Mouse (Mus musculus) thymus, adult 2 months (tissue): ENCODE data around the gene Pdia3. TPM values are rescaled to one million over a fixed set of nuclear protein-coding genes. Genes with fewer than 3 reads are reported as not detected.

ENCODE experiments used
- DNase-seq: peaks from one replicate; pipeline ENCODE4 v3.0.0; 2021
- H3K27ac ChIP-seq: fragments of 200-500 bp; 2 replicates; pipeline ENCODE4 v1.5.1; 2012; ENCODE audit warnings: low read length, control low read depth; ENCODE audit not compliant: control insufficient read depth, insufficient read depth
- H3K27me3 ChIP-seq: fragments of 200-500 bp; 2 replicates; pipeline ENCODE4 v1.6.1; 2012; ENCODE audit warnings: mild to moderate bottlenecking, low read length, moderate library complexity, mixed read lengths; ENCODE audit not compliant: control insufficient read depth, insufficient read depth
- H3K36me3 ChIP-seq: fragments of 200-500 bp; 2 replicates; pipeline ENCODE4 v1.6.1; 2012; ENCODE audit warnings: mild to moderate bottlenecking, low read length, moderate library complexity; ENCODE audit not compliant: control insufficient read depth, insufficient read depth
- H3K4me1 ChIP-seq: fragments of 200-500 bp; replicated peaks from 2 replicates; pipeline ENCODE4 v1.6.1; 2012; ENCODE audit warnings: low read length; ENCODE audit not compliant: control insufficient read depth, insufficient read depth
- H3K4me3 ChIP-seq: fragments of 200-500 bp; 2 replicates; pipeline ENCODE4 v1.5.1; 2012; ENCODE audit warnings: mild to moderate bottlenecking, low read length, control low read depth, moderate library complexity; ENCODE audit not compliant: control insufficient read depth, insufficient read depth
- CTCF ChIP-seq: fragments of 200-500 bp; IDR thresholded peaks from 2 replicates; pipeline ENCODE4 v1.5.1; 2012; ENCODE audit warnings: mild to moderate bottlenecking, control low read depth, low read length, moderate library complexity, borderline replicate concordance; ENCODE audit not compliant: control insufficient read depth, poor library complexity, insufficient read depth; ENCODE audit errors: extremely low read depth
- POLR2A ChIP-seq: fragments of 200-500 bp; IDR thresholded peaks from 2 replicates; pipeline ENCODE4 v1.6.1; 2012; ENCODE audit warnings: mild to moderate bottlenecking, low read length, control low read depth, moderate library complexity; ENCODE audit not compliant: control insufficient read depth, poor library complexity, insufficient read depth; ENCODE audit errors: extremely low read depth
- WGBS: fragments of 180-500 bp; shearing (Covaris S2); methylation state at CpG from one replicate; pipeline ENCODE4 v1.1.7; 2018; 5-methylcytosine and 5-hydroxymethylcytosine counted together
- polyA plus RNA-seq: library from polyadenylated mRNA; depleted of rRNA; stranded (reverse); fragments of >200 nt; gene quantifications from 2 replicates; pipeline ENCODE4 v1.2.3, GENCODE M21; 2012

Pdia3 gene
- polyA plus RNA-seq, 1 experiment, result 550 TPM

DNA sequence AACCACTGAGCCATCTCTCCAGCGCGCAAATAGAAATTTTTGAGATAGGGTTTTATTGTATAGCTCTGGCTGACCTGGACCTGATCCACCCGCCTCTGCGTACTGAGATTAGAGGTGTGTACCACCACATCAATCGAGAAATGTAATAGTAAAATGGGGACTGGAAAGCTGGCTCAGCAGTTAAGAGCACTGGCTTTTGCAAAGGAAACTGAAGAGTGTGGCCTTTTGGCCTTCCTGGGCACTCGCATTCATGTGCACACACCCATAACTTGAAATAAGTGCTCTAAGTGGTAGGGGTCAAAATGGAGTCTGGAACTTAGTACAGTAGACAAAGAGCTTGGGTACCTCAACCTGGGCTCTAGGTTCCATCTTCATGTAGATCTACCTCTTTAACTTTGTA is 2.8 kb downstream of the Pdia3 start:
- WGBS, result 91% methylated on average over 6 of the region's 6 CpGs
- H3K4me1 ChIP-seq, result peaks cover 7% of the 10 kb centered on the region
- no peaks in the 10 kb centered on the region for H3K27me3 ChIP-seq

DNA sequence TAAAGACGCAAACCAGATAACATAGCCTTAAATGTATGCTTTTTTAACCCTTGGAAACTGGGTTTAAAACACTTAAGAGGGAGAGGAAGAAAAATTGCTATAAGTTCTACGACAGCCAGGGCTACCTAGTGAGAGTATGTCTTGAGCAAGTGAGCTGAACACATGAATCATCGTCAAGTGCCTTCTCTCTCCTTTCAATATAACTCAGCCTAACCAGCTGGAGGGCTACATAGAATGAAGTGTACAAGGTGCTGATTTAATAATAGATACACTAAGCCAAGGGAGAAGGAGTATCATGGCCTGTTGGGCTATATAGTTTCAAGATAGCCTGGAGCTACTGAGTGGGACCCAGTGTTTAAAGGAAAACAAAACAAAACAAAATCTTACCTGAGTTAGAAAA is 4.9 kb downstream of the Pdia3 start:
- DNase-seq, result no peak
- H3K27ac ChIP-seq, result no peak overlapping the region
- peaks cover 30% of the 10 kb centered on the region for H3K36me3 ChIP-seq
- no peak for TF ChIP-seq CTCF
- no peak for TF ChIP-seq POLR2A
- no peaks in the 10 kb centered on the region for H3K27me3 ChIP-seq
- 87% methylated on average over 3 of the region's 3 CpGs for WGBS
- H3K4me1 ChIP-seq, result 0 out of 2 replicates have a peak, but pooled peaks cover 3% of the 10 kb centered on the region
- no peak overlapping the region for H3K4me3 ChIP-seq

More for the DNA sequence above, 2.8 kb downstream of the Pdia3 start:
- Histone ChIP-seq H3K27ac (no peak overlapping the region), H3K4me3 (no peak overlapping the region), H3K36me3 (peaks cover 12% of the 10 kb centered on the region; the same call in 1 of the 2 replicates)
- TF ChIP-seq CTCF, result no peak
- no peak for TF ChIP-seq POLR2A
- DNase-seq, result no peak

DNA sequence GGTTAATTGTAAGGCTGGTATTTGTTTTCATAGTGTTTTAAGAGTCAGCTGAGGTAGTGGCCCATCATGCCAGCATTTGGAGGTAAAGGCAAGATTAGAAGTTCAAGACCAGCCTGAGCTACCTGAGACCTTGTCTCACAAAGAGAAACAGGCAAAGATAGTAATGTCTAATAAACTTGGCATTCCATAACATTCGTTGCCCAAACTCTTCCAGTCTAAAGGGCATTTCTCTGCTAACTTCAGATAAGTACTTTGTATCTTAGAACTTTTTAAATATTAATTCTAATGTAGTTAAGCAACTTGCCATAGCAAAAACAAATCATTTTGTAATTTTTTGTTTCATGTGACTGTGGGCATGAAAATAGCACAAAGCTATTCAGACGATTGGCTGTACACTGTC is 9.6 kb downstream of the Pdia3 start:
- 83% methylated on average over 2 of the region's 2 CpGs for WGBS
- Histone ChIP-seq H3K36me3 (peaks cover 62% of the 10 kb centered on the region), H3K4me3 (no peak overlapping the region), H3K27ac (no peak overlapping the region), H3K27me3 (no peaks in the 10 kb centered on the region), H3K4me1 (no peaks in the 10 kb centered on the region)
- TF ChIP-seq CTCF (no peak), POLR2A (no peak)
- DNase-seq, result no peak

DNA sequence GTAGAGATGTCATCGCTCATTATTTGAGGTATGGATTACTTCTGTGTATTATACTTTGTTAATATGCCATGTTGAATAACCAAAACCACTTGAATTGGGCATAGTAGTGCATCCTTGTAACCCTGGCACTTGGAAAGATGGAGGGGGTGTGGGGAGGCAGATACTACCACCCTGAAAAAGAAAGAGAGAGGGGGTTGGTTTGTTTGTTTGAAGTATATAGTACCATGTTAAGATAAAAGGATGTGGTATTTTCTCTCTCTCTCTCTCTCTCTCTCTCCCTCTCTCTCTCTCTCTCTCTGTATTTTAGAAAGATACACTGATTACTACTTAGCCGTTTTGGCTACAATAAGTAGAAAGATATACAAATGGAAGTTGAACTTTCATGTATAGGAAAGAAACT is 12.3 kb downstream of the Pdia3 start:
- TF ChIP-seq POLR2A, result no peak
- no peak for TF ChIP-seq CTCF
- 83% methylated on average over 2 of the region's 2 CpGs for WGBS
- H3K36me3 ChIP-seq, result peaks cover 73% of the 10 kb centered on the region

DNA sequence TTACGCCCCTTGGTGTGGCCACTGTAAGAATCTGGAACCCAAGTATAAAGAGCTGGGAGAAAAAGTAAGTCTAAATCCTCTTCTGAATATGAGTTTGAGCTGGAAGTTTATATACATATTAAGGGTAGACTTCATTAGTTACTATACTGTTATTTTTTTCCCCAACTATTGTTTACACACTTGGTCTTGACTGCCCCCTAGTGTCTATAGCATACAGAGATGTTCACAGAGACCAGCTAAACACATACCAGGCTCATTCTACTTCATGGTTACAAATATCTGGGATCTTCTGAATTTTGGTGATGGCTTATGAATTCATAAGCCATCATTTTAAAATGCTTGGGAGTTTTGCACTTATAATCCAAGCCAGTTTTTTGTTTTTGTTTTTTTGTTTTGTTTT is 21.3 kb downstream of the Pdia3 start:
- no peak for DNase-seq
- no peaks in the 10 kb centered on the region for H3K4me1 ChIP-seq
- no peak overlapping the region for H3K4me3 ChIP-seq
- H3K36me3 ChIP-seq, result peaks cover 86% of the 10 kb centered on the region
- WGBS, result 100% methylated on average over 1 of the region's 1 CpGs
- no peak for TF ChIP-seq POLR2A
- TF ChIP-seq CTCF, result no peak
- H3K27ac ChIP-seq, result no peak overlapping the region
- no peaks in the 10 kb centered on the region for H3K27me3 ChIP-seq

More for the DNA sequence above, 12.3 kb downstream of the Pdia3 start:
- Histone ChIP-seq H3K27me3 (no peaks in the 10 kb centered on the region), H3K4me3 (no peak overlapping the region), H3K27ac (no peak overlapping the region), H3K4me1 (no peaks in the 10 kb centered on the region)
- no peak for DNase-seq

DNA sequence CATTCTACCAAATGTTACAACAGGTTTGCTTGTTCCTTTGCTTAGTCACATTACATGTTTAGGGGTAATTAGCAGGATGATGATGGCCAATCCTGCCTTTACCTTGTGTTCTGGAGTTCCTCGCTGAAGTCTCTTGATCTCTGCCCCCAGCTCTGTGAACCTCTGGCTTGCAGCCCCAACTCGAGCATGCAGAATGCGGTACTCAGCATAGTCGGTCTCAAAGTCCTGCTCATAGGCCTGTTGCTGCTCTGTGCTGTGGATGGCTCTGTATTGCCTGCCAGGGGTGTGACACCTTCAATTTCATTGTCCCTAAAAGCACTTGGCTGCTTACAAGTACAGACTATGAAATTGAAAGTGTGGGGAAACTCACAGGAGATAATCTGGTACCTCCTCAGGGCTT is 26.2 kb downstream of the Pdia3 start:
- no peak for DNase-seq
- Histone ChIP-seq H3K4me1 (peaks cover 11% of the 10 kb centered on the region), H3K27me3 (no peaks in the 10 kb centered on the region), H3K36me3 (peaks cover 37% of the 10 kb centered on the region), H3K4me3 (no peak overlapping the region), H3K27ac (no peak overlapping the region)
- TF ChIP-seq POLR2A, result no peak
- no peak for TF ChIP-seq CTCF
- WGBS, result 95% methylated on average over 4 of the region's 4 CpGs
